Mouse (Mus musculus) fat pad, adult 2 months (tissue): Measurements from ENCODE around the gene Dnajb4.
"Not testable (repeated sequence)": the region's sequence is repeated elsewhere in the genome, so short reads cannot be mapped to it uniquely, and the experiment has no call there.

ENCODE experiments used
- DNase-seq: peaks from one replicate; pipeline ENCODE4 v3.0.0-alpha.2; 2011; ENCODE audit warnings: low read depth, low spot score; ENCODE audit errors: extremely low read depth

The Dnajb4 gene

GRCm38 (mm10) chr3:152151725-152152482 lies 58.2 kb downstream of the Dnajb4 start:
- DNase-seq = peak; percentile 23

- no peak for DNase-seq
These were observed 60.2 kb downstream of the Dnajb4 start for GRCm38 (mm10) chr3:152149863-152150262.

- no peak for DNase-seq
These were observed 60.7 kb downstream of the Dnajb4 start for GRCm38 (mm10) chr3:152149449-152149848.

GRCm38 (mm10) chr3:152147085-152147831 lies 62.8 kb downstream of the Dnajb4 start:
- DNase-seq = no peak

- no peak for DNase-seq
These were observed 64.9 kb downstream of the Dnajb4 start for GRCm38 (mm10) chr3:152145186-152145585.

- DNase-seq = no peak
These were observed 67.0 kb downstream of the Dnajb4 start for GRCm38 (mm10) chr3:152142989-152143695.

- no peak for DNase-seq
These were observed 68.0 kb downstream of the Dnajb4 start for GRCm38 (mm10) chr3:152142146-152142545.

- not testable (repeated sequence) for DNase-seq
These were observed 70.8 kb downstream of the Dnajb4 start for GRCm38 (mm10) chr3:152139308-152139707.

GRCm38 (mm10) chr3:152136106-152136505 lies 74.0 kb downstream of the Dnajb4 start:
- DNase-seq = not testable (repeated sequence)

- DNase-seq = no peak
These were observed 76.5 kb downstream of the Dnajb4 start for GRCm38 (mm10) chr3:152133621-152134020.

- DNase-seq = no peak
These were observed 79.1 kb downstream of the Dnajb4 start for GRCm38 (mm10) chr3:152130963-152131362.

- not testable (repeated sequence) for DNase-seq
These were observed 80.7 kb downstream of the Dnajb4 start for GRCm38 (mm10) chr3:152129426-152129825.

GRCm38 (mm10) chr3:152128631-152129030 lies 81.5 kb downstream of the Dnajb4 start:
- DNase-seq = no peak
